In the genomic region with DNA sequence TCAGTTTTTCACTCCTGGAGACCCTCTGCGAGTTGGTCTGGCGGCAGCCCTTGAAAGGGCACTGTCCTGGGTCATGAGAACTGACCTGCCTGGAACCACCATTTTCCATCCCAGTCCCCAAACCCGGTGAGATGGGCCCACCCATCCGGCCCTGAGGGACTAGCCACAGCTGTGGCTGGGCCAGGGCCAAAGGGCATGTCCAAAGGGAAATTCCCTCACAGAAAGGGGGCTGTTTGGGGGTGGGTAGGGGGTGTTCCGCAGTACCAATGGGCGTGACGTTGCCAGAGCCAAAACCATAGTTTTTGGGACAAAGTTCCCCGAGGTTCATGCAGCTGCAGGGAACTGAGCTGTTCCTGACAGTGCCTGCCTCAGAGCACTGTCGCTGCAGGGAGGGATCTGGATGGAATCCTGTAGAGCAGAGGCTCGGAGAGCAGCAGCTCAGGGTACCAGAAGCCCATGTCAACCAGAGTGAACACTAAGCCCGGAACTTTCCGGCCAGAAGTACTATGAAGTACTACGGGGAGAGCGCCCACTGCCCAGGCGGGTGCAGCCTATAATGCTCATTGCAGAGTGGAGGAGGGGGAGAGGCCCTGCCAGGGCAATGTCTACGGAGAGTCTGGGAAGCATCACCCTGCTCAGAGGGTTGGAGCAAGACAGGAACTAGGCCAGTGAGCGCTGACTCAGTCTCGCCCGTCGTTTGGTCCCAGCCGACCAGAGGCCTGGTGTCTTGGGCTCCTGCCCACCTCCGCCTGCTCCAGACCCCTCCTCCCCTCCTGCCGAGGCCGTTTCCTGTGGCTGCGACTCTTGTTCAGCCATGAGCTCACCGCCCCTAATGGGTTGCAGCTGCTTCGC, we compare ENCODE assay signal across 1 mouse cellular context.
TF ChIP-seq lines count a peak whose summit lies in the region.

No protein-coding gene starts in this region.

TF ChIP-seq in CH12.LX, 34 proteins besides CTCF, POLR2A, EP300 and RAD21:
- TF ChIP-seq ZMIZ1 (IDR thresholded peaks at IDR 0.05; ENCODE audit: low read depth, low read length) (no peak), MAZ (IDR thresholded peaks at IDR 0.05; ENCODE audit: low read depth, low read length) (0 out of 2 replicates have a peak, but pooled peaks have one; percentile 40)
